Mouse (Mus musculus) hindbrain, embryonic 15.5 days (tissue): Measurements from ENCODE around the gene Tunar. TPM values are rescaled to one million over a fixed set of nuclear protein-coding genes. Genes with fewer than 3 reads are reported as not detected.
A peak's percentile ranks its signal among the peaks of the same experiment; 100 is the strongest.

Experiments
- ATAC-seq: fragments of 200-750 bp; cut with Nextera tagmentation; 2 replicates; pipeline ENCODE4 v1.8.0; 2017; ENCODE audit warnings: low read depth, moderate number of reproducible peaks, moderate TSS enrichment; ENCODE audit not compliant: low FRiP score
- H3K27ac ChIP-seq: fragments of 300-500 bp; sonication (generic); replicated peaks from 2 replicates; pipeline ENCODE4 v1.5.1; 2015; ENCODE audit warnings: mild to moderate bottlenecking, inconsistent platforms
- H3K27me3 ChIP-seq: fragments of 300-500 bp; sonication (generic); 2 replicates; pipeline ENCODE4 v1.6.1; 2015; ENCODE audit warnings: control low read depth, inconsistent platforms
- H3K36me3 ChIP-seq: fragments of 300-500 bp; sonication (generic); 2 replicates; pipeline ENCODE4 v1.6.1; 2015; ENCODE audit warnings: control low read depth, inconsistent platforms
- H3K4me1 ChIP-seq: fragments of 300-500 bp; sonication (generic); replicated peaks from 2 replicates; pipeline ENCODE4 v1.6.1; 2015; ENCODE audit warnings: control low read depth, inconsistent platforms
- H3K4me2 ChIP-seq: fragments of 300-500 bp; sonication (generic); 2 replicates; pipeline ENCODE4 v1.6.1; 2015; ENCODE audit warnings: moderate library complexity, mild to moderate bottlenecking, inconsistent platforms
- H3K4me3 ChIP-seq: fragments of 300-500 bp; sonication (generic); 2 replicates; pipeline ENCODE4 v1.5.1; 2015; ENCODE audit warnings: mild to moderate bottlenecking, inconsistent platforms
- H3K9ac ChIP-seq: fragments of 300-500 bp; sonication (generic); 2 replicates; pipeline ENCODE4 v1.6.1; 2015; ENCODE audit warnings: inconsistent platforms
- H3K9me3 ChIP-seq: fragments of 300-500 bp; sonication (generic); 2 replicates; pipeline ENCODE4 v1.6.1; 2016; ENCODE audit warnings: control low read depth, inconsistent platforms
- WGBS: fragments of 180-500 bp; shearing (Covaris S2); methylation state at CpG from one replicate; pipeline ENCODE4 v1.1.7; 2015; 5-methylcytosine and 5-hydroxymethylcytosine counted together
- polyA plus RNA-seq: library from polyadenylated mRNA; unstranded; fragments of >200 nt; fragmentation: Nextera tagmentation; extraction: Ambion mirVana; gene quantifications from 2 replicates; pipeline ENCODE4 v1.2.1, GENCODE M21; 2015

Tunar gene
- polyA plus RNA-seq, 1 experiment from 2014 or later = 24.5 TPM

DNA sequence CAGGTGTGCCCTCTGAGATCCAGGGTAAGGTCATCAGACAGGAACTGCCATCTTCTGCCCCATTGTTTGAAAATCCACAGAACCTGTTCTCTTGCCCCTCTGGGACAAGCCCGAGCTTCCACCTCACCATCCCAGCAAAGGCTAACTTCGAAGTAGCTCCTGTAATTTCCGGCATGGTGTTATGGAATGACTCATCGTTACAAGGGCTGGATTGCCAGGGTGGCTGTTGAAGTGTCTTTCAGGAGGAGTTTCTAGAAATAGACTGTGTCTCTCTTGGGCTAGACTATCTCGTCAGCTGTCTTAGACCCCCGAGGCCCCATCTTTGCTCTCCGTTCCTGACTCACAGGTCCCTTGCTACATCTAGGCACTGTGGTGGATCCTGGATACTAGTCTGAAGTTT lies 10.8 kb downstream of the Tunar start:
- no peak for ATAC-seq

GRCm38 (mm10) chr12:105346861-105347260 lies 13.2 kb downstream of the Tunar start:
- no peak for ATAC-seq
- Histone ChIP-seq H3K4me1 (peaks cover 12% of the 10 kb centered on the region), H3K27ac (no peak overlapping the region), H3K9ac (no peak overlapping the region), H3K36me3 (no peaks in the 10 kb centered on the region), H3K27me3 (no peaks in the 10 kb centered on the region), H3K4me3 (no peak overlapping the region), H3K4me2 (no peak overlapping the region), H3K9me3 (no peaks in the 10 kb centered on the region)
- WGBS = 57% methylated on average over 4 of the region's 4 CpGs

More for the DNA sequence above, 10.8 kb downstream of the Tunar start:
- Histone ChIP-seq H3K27ac (no peak overlapping the region), H3K9me3 (no peaks in the 10 kb centered on the region), H3K27me3 (no peaks in the 10 kb centered on the region), H3K4me2 (no peak overlapping the region), H3K9ac (no peak overlapping the region), H3K36me3 (no peaks in the 10 kb centered on the region), H3K4me1 (peaks cover 27% of the 10 kb centered on the region), H3K4me3 (no peak overlapping the region)
- 92% methylated on average over 7 of the region's 7 CpGs for WGBS

DNA sequence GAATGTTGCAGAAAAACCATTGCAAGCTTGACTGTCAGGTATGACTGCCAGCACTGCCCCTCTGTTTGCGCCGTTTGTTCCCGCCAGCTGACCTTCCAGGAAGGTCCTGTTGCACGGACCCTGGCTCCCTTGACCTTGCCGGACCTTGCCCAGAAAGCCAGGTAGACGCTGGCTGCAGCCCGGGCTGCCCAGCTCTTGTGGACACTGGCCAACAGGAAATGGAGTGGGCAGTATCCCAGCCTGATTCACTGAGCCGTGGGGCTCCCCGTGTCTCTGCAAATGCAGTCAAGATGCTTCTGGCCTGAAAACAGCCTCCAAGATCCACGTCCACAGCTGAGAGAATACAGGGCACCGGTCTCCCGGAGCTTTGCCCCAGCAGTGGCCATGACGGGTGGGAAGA lies 13.6 kb downstream of the Tunar start:
- no peaks in the 10 kb centered on the region for H3K9me3 ChIP-seq
- no peak for ATAC-seq
- H3K4me2 ChIP-seq = no peak overlapping the region
- 82% methylated on average over 13 of the region's 13 CpGs for WGBS
- H3K9ac ChIP-seq = no peak overlapping the region
- no peaks in the 10 kb centered on the region for H3K36me3 ChIP-seq
- no peak overlapping the region for H3K27ac ChIP-seq
- no peaks in the 10 kb centered on the region for H3K27me3 ChIP-seq
- H3K4me3 ChIP-seq = no peak overlapping the region
- H3K4me1 ChIP-seq = peaks cover 12% of the 10 kb centered on the region

- WGBS = 62% methylated on average over 9 of the region's 9 CpGs
These were observed 20.6 kb downstream of the Tunar start for GRCm38 (mm10) chr12:105354266-105354665.

GRCm38 (mm10) chr12:105354772-105355171 lies 21.1 kb downstream of the Tunar start:
- no peaks in the 10 kb centered on the region for H3K36me3 ChIP-seq
- H3K27me3 ChIP-seq = no peaks in the 10 kb centered on the region
- peaks cover 43% of the 10 kb centered on the region for H3K4me1 ChIP-seq
- 77% methylated on average over 8 of the region's 8 CpGs for WGBS
- no peak overlapping the region for H3K9ac ChIP-seq
- no peak overlapping the region for H3K4me2 ChIP-seq
- no peak for ATAC-seq
- H3K4me3 ChIP-seq = no peak overlapping the region
- H3K27ac ChIP-seq = no peak overlapping the region
- no peaks in the 10 kb centered on the region for H3K9me3 ChIP-seq

More at GRCm38 (mm10) chr12:105354266-105354665, 20.6 kb downstream of the Tunar start:
- Histone ChIP-seq H3K9ac (no peak overlapping the region), H3K4me2 (no peak overlapping the region), H3K27me3 (no peaks in the 10 kb centered on the region), H3K36me3 (no peaks in the 10 kb centered on the region), H3K4me1 (peaks cover 41% of the 10 kb centered on the region), H3K27ac (no peak overlapping the region), H3K9me3 (no peaks in the 10 kb centered on the region), H3K4me3 (no peak overlapping the region)
- ATAC-seq = peak; percentile 79

DNA sequence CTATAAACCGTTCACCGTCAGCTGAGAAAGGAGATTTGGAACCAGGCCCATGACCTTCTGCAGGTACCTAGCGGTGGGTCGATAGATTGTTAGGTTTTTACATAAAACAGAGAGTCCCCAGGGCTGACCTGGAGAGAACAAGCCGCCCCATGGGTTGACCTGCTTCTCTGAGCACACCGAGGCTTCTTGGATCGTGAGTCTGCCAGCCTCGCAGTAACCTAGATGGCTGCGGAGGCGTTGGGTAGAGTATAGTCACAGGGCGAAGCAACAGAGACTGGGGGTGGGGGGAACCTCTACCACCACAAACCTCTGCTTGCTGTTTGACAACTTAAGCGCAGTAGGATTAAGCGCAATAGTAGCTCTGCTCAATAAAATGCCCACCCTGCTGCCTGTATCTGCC lies 23.1 kb downstream of the Tunar start:
- WGBS = 76% methylated on average over 13 of the region's 13 CpGs
- 0 out of 2 replicates have a peak overlapping the region, but pooled peaks have one; percentile 51 for H3K27ac ChIP-seq

DNA sequence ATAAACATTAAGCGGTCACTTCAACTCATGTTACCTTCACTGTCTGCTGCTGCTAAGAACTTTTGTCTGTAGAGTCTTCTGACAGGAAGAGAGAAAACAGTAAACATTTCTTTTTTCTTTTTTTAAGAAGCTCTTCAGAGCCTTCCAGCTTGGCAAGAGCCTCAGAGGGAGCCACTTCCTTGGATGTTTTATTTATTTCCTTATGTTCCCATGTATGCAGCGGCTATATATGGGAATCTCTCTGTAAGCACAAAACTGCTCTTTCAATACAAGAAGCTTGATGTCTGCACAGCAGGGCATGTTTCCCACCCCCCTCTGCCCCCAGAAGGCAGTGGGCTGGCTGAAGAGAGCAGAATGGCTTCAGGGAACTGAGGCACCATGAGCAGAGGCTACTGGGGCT lies 30.0 kb downstream of the Tunar start:
- peaks cover 8% of the 10 kb centered on the region for H3K4me1 ChIP-seq
- H3K27me3 ChIP-seq = no peaks in the 10 kb centered on the region
- 79% methylated on average over 2 of the region's 2 CpGs for WGBS
- no peak overlapping the region for H3K9ac ChIP-seq
- H3K27ac ChIP-seq = no peak overlapping the region
- no peak overlapping the region for H3K4me3 ChIP-seq
- H3K9me3 ChIP-seq = no peaks in the 10 kb centered on the region
- no peak overlapping the region for H3K4me2 ChIP-seq
- no peak for ATAC-seq
- H3K36me3 ChIP-seq = no peaks in the 10 kb centered on the region

More for the DNA sequence above, 23.1 kb downstream of the Tunar start:
- no peak overlapping the region for H3K9ac ChIP-seq
- H3K36me3 ChIP-seq = no peaks in the 10 kb centered on the region
- H3K4me1 ChIP-seq = peaks cover 43% of the 10 kb centered on the region
- H3K27me3 ChIP-seq = no peaks in the 10 kb centered on the region
- no peak overlapping the region for H3K4me3 ChIP-seq
- no peaks in the 10 kb centered on the region for H3K9me3 ChIP-seq
- H3K4me2 ChIP-seq = no peak overlapping the region
- ATAC-seq = no peak

DNA sequence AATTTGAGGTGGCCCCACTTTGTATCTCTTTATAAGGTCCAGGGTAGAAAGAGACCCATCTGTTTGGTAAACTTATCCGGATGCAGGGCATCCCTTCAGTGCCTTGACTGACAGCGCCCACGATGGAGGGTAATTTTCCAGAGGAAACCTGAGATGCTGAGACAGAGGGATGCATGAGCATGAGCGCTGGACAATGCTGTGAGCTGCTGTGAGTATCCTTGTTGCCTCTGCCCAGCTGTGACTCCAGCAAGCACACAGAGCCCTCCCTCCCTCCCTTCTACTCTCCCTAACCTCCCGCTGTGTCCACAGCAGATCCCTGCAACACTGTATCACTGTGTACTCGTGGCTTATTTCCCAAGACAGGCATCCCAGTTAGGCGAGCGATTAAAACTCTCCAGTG lies 40.9 kb downstream of the Tunar start:
- Histone ChIP-seq H3K4me1 (peaks cover 13% of the 10 kb centered on the region), H3K27ac (no peak overlapping the region; the same call in 1 of the 2 replicates), H3K27me3 (no peaks in the 10 kb centered on the region), H3K4me2 (no peak overlapping the region), H3K4me3 (no peak overlapping the region), H3K9me3 (no peaks in the 10 kb centered on the region), H3K36me3 (no peaks in the 10 kb centered on the region), H3K9ac (no peak overlapping the region)
- ATAC-seq = no peak
- WGBS = 53% methylated on average over 8 of the region's 8 CpGs

DNA sequence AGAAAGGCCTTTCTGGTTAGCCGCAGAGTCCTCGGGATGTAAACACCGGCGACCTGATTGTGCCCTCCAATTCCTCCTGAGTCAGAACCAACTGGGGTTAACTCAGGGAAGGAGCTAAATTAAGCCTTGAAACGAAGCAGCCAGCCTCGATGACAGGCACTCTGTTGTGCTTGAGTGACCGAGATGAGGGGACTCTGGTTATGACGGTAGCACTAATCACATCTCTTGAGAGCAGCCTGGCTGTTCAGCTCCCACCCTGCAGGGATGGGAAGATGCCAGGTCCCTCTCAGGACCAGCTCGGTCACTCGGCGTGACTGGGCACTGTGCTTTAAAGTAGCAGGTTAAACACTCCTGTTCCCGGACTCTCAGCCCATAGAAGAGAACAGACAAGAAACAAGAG lies 43.3 kb downstream of the Tunar start:
- H3K4me3 ChIP-seq = no peak overlapping the region
- no peaks in the 10 kb centered on the region for H3K27me3 ChIP-seq
- no peak for ATAC-seq
- H3K27ac ChIP-seq = no peak overlapping the region
- WGBS = 56% methylated on average over 12 of the region's 12 CpGs
- no peak overlapping the region for H3K9ac ChIP-seq
- H3K9me3 ChIP-seq = no peaks in the 10 kb centered on the region
- no peak overlapping the region for H3K4me2 ChIP-seq
- H3K4me1 ChIP-seq = peaks cover 10% of the 10 kb centered on the region
- peaks cover 6% of the 10 kb centered on the region; the same call in 1 of the 2 replicates for H3K36me3 ChIP-seq

- Histone ChIP-seq H3K4me2 (no peak overlapping the region), H3K4me1 (no peaks in the 10 kb centered on the region), H3K27me3 (no peaks in the 10 kb centered on the region), H3K36me3 (peaks cover 6% of the 10 kb centered on the region; the same call in 1 of the 2 replicates), H3K9me3 (no peaks in the 10 kb centered on the region), H3K27ac (no peak overlapping the region), H3K9ac (no peak overlapping the region), H3K4me3 (no peak overlapping the region)
- WGBS = 58% methylated on average over 7 of the region's 7 CpGs
- ATAC-seq = no peak
These were observed 49.1 kb downstream of the Tunar start for GRCm38 (mm10) chr12:105382733-105383132.

GRCm38 (mm10) chr12:105394671-105395070 lies 61.0 kb downstream of the Tunar start:
- Histone ChIP-seq H3K27me3 (no peaks in the 10 kb centered on the region), H3K36me3 (no peaks in the 10 kb centered on the region), H3K9ac (no peak overlapping the region), H3K27ac (no peak overlapping the region), H3K4me2 (no peak overlapping the region), H3K9me3 (no peaks in the 10 kb centered on the region), H3K4me1 (peaks cover 23% of the 10 kb centered on the region), H3K4me3 (no peak overlapping the region)
- WGBS = 61% methylated on average over 7 of the region's 7 CpGs
- ATAC-seq = no peak

DNA sequence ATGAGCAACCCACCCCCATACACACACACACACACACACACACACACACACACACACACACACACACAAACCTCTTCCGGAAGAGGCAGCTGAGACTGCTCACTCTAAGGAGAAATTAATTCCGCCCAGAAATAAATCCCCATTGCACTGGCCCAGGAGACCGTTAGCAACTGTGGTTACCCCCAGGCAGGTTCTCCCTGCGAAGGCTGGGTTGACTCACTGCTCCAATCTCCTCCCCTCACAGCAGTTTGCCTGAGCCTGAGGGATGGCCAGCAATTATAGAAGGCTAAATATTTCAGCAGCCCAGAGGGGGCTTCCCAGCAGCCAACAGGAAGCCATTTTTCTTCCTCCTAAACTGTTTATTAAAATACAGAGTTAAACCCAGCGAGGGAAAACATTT lies 64.5 kb downstream of the Tunar start:
- Histone ChIP-seq H3K4me1 (peaks cover 19% of the 10 kb centered on the region), H3K36me3 (no peaks in the 10 kb centered on the region), H3K9me3 (no peaks in the 10 kb centered on the region), H3K4me2 (no peak overlapping the region), H3K27me3 (no peaks in the 10 kb centered on the region), H3K4me3 (no peak overlapping the region), H3K9ac (no peak overlapping the region), H3K27ac (peak overlapping the region; percentile 60)
- 27% methylated on average over 5 of the region's 5 CpGs for WGBS
- ATAC-seq = peak; percentile 62; the same call in 1 of the 2 replicates

GRCm38 (mm10) chr12:105403742-105404141 lies 70.1 kb downstream of the Tunar start:
- no peaks in the 10 kb centered on the region for H3K36me3 ChIP-seq
- ATAC-seq = no peak; the same call in 1 of the 2 replicates
- no peak overlapping the region for H3K4me2 ChIP-seq
- WGBS = 48% methylated on average over 5 of the region's 5 CpGs
- H3K27me3 ChIP-seq = no peaks in the 10 kb centered on the region
- peaks cover 8% of the 10 kb centered on the region; the same call in 1 of the 2 replicates for H3K4me1 ChIP-seq
- no peak overlapping the region for H3K27ac ChIP-seq
- H3K4me3 ChIP-seq = no peak overlapping the region
- H3K9me3 ChIP-seq = no peaks in the 10 kb centered on the region
- H3K9ac ChIP-seq = no peak overlapping the region
